Comparison of ENCODE assay signal across 8 mouse cellular contexts in the genomic region with DNA sequence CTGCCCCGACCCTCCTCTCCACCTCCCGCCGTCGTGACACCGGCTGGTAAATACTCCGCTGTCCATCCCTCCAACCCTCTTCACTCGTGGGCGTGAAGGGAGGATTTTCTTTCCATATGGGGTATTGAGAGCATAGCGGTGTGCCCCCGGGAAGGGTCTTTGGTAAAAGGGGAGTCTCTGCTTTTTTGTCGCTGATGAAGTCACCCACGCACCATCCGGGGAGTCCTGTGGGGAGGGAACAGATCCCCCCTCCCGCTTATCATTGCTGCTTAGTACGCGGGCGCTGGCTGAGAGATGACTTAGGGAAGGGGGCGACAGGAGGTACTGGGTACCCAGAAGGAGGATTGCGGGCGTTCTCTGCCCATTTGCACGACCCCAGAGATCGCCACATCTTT. TPM values are rescaled to one million over a fixed set of nuclear protein-coding genes. Genes with fewer than 3 reads are reported as not detected.
A peak's percentile ranks its signal among the peaks of the same experiment; 100 is the strongest.
DNase-seq lines count a peak whose midpoint lies in the region; ATAC-seq and TF ChIP-seq lines count a peak whose summit lies in the region.

No protein-coding gene starts in this region.

- H3K27me3 ChIP-seq in thymus, adult 2 months (ENCODE audit: control insufficient read depth, insufficient read depth, low read length), result peaks cover 21% of the 10 kb centered on the region
- peaks cover 71% of the 10 kb centered on the region for H3K27me3 ChIP-seq in liver, embryonic 16.5 days (ENCODE audit: control insufficient read depth, insufficient read depth, low read depth, low read length)
- H3K27me3 ChIP-seq in stomach, postnatal 0 days (ENCODE audit: control insufficient read depth, insufficient read depth, low read length), result peaks cover 29% of the 10 kb centered on the region

- 18% methylated on average over 22 of the region's 22 CpGs for WGBS in thymus, adult 2 months
- 12% methylated on average over 22 of the region's 22 CpGs for WGBS in liver, embryonic 16.5 days (ENCODE audit: insufficient replicate concordance)
- WGBS in stomach, postnatal 0 days, result 14% methylated on average over 22 of the region's 22 CpGs

- no peak overlapping the region for H3K9ac ChIP-seq in liver, embryonic 16.5 days (ENCODE audit: low read depth, low read length)
- no peak overlapping the region for H3K9ac ChIP-seq in stomach, postnatal 0 days (ENCODE audit: low read length)

- no peak for DNase-seq in frontal cortex, postnatal 14 days (ENCODE audit: low spot score in 2 of 2)
- no peak for DNase-seq in thymus, adult 2 months
- DNase-seq in thymus, adult 18-20 months, result no peak
- DNase-seq in stomach, postnatal 0 days (ENCODE audit: low spot score), result no peak
- DNase-seq in adrenal gland, adult 18-20 months (ENCODE audit: low spot score in 2 of 2), result no peak
- no peak for DNase-seq in MN1 (ENCODE audit: low spot score)

- no peak overlapping the region for H3K27ac ChIP-seq in thymus, adult 2 months (ENCODE audit: control insufficient read depth, insufficient read depth, low read length)
- no peak overlapping the region for H3K27ac ChIP-seq in liver, embryonic 16.5 days (ENCODE audit: low read length)
- no peak overlapping the region for H3K27ac ChIP-seq in stomach, postnatal 0 days (replicated peaks)

- peaks cover 40% of the 10 kb centered on the region for H3K4me1 ChIP-seq in thymus, adult 2 months (replicated peaks; ENCODE audit: control insufficient read depth, insufficient read depth, low read length)
- H3K4me1 ChIP-seq in liver, embryonic 16.5 days (ENCODE audit: control insufficient read depth, low read depth, low read length), result peaks cover 35% of the 10 kb centered on the region
- peaks cover 11% of the 10 kb centered on the region for H3K4me1 ChIP-seq in stomach, postnatal 0 days (replicated peaks; ENCODE audit: control insufficient read depth, insufficient read depth)

- TF ChIP-seq EP300 in stomach, postnatal 0 days (optimal IDR thresholded peaks at IDR 0.05), result no peak

- H3K4me2 ChIP-seq in liver, embryonic 16.5 days (ENCODE audit: low read depth, low read length), result 0 out of 2 replicates have a peak overlapping the region, but pooled peaks have one; percentile 47
- H3K4me2 ChIP-seq in stomach, postnatal 0 days (replicated peaks; ENCODE audit: low read depth), result no peak overlapping the region

- no peaks in the 10 kb centered on the region for H3K36me3 ChIP-seq in thymus, adult 2 months (ENCODE audit: control insufficient read depth, insufficient read depth, low read length)
- no peaks in the 10 kb centered on the region for H3K36me3 ChIP-seq in liver, embryonic 16.5 days (ENCODE audit: control insufficient read depth, insufficient read depth)
- no peaks in the 10 kb centered on the region for H3K36me3 ChIP-seq in stomach, postnatal 0 days (ENCODE audit: control insufficient read depth, insufficient read depth, low read length)

- H3K9me3 ChIP-seq in liver, embryonic 16.5 days (replicated peaks; ENCODE audit: control insufficient read depth, low read length), result no peaks in the 10 kb centered on the region
- no peaks in the 10 kb centered on the region for H3K9me3 ChIP-seq in stomach, postnatal 0 days (ENCODE audit: control insufficient read depth, low read length)

- no peak for TF ChIP-seq CTCF in thymus, adult 2 months (IDR thresholded peaks at IDR 0.05; ENCODE audit: borderline replicate concordance, control insufficient read depth, extremely low read depth, insufficient read depth, low read length, poor library complexity)
- TF ChIP-seq CTCF in stomach, postnatal 0 days (IDR thresholded peaks at IDR 0.05; ENCODE audit: low read depth), result no peak

- ATAC-seq in frontal cortex, adult (ENCODE audit: low TSS enrichment), result peak; percentile 10
- no peak for ATAC-seq in liver, embryonic 16.5 days (ENCODE audit: low read depth)
- ATAC-seq in stomach, postnatal 0 days (ENCODE audit: low FRiP score, low TSS enrichment), result no peak

- TF ChIP-seq POLR2A in thymus, adult 2 months (IDR thresholded peaks at IDR 0.05; ENCODE audit: control insufficient read depth, extremely low read depth, insufficient read depth, low read length, poor library complexity), result 0 out of 2 replicates have a peak, but pooled peaks have one; percentile 11

- no peak overlapping the region for H3K4me3 ChIP-seq in thymus, adult 2 months (ENCODE audit: control insufficient read depth, insufficient read depth, low read length)
- H3K4me3 ChIP-seq in liver, embryonic 16.5 days (ENCODE audit: low read depth, low read length), result no peak overlapping the region
- H3K4me3 ChIP-seq in stomach, postnatal 0 days (ENCODE audit: low read depth, low read length), result 0 out of 2 replicates have a peak overlapping the region, but pooled peaks have one; percentile 3

RNA-seq across cellular contexts. Expression of gene Vgf, which starts 4.2 kb away (rescaled TPM):
- polyA plus RNA-seq in thymus, adult 2 months (2012; rRNA removed), result 0.58 and 1.0 TPM in 2 replicates
- 0.21 TPM in 1 of 2 replicates, not detected in the other for polyA plus RNA-seq in liver, embryonic 16.5 days (2015; fragmentation: Nextera tagmentation; extraction: Ambion mirVana)
- polyA plus RNA-seq in stomach, postnatal 0 days (2015; fragmentation: Nextera tagmentation; extraction: Ambion mirVana), result 1.8 TPM in 2 replicates
- total RNA-seq in adrenal gland, adult 18-20 months (2021), result 10 to 100 TPM; 12.8 to 15.6 TPM

RNA-seq across cellular contexts. Expression of gene Ap1s1, which starts 15.5 kb away (rescaled TPM):
- polyA plus RNA-seq in thymus, adult 2 months (2012; rRNA removed), result 44.1 and 51.9 TPM in 2 replicates
- polyA plus RNA-seq in liver, embryonic 16.5 days (2015; fragmentation: Nextera tagmentation; extraction: Ambion mirVana), result 68.6 and 73.3 TPM in 2 replicates
- polyA plus RNA-seq in stomach, postnatal 0 days (2015; fragmentation: Nextera tagmentation; extraction: Ambion mirVana), result 140 and 146 TPM in 2 replicates
- 10 to 100 TPM; 90.6 to 96.8 TPM for total RNA-seq in adrenal gland, adult 18-20 months (2021)

RNA-seq across cellular contexts. Expression of gene Serpine1, which starts 41.7 kb away (rescaled TPM):
- polyA plus RNA-seq in thymus, adult 2 months (2012; rRNA removed), result 3.1 and 4.1 TPM in 2 replicates
- 0.30 and 0.34 TPM in 2 replicates for polyA plus RNA-seq in liver, embryonic 16.5 days (2015; fragmentation: Nextera tagmentation; extraction: Ambion mirVana)
- polyA plus RNA-seq in stomach, postnatal 0 days (2015; fragmentation: Nextera tagmentation; extraction: Ambion mirVana), result 0.25 and 0.27 TPM in 2 replicates
- 10 to 100 TPM in 1 of 2 experiments, 1 to 10 TPM in 1; 3.3 to 17.1 TPM for total RNA-seq in adrenal gland, adult 18-20 months (2021)

RNA-seq across cellular contexts. Expression of gene Znhit1, which starts 42.6 kb away (rescaled TPM):
- polyA plus RNA-seq in thymus, adult 2 months (2012; rRNA removed), result 72.2 and 79.5 TPM in 2 replicates
- 51.3 and 52.2 TPM in 2 replicates for polyA plus RNA-seq in liver, embryonic 16.5 days (2015; fragmentation: Nextera tagmentation; extraction: Ambion mirVana)
- polyA plus RNA-seq in stomach, postnatal 0 days (2015; fragmentation: Nextera tagmentation; extraction: Ambion mirVana), result 81.0 and 89.1 TPM in 2 replicates
- total RNA-seq in adrenal gland, adult 18-20 months (2021), result 10 to 100 TPM; 87.2 to 93.5 TPM

RNA-seq across cellular contexts. Expression of gene Plod3, which starts 43.6 kb away (rescaled TPM):
- polyA plus RNA-seq in thymus, adult 2 months (2012; rRNA removed), result 40.8 and 41.9 TPM in 2 replicates
- polyA plus RNA-seq in liver, embryonic 16.5 days (2015; fragmentation: Nextera tagmentation; extraction: Ambion mirVana), result 12.2 and 12.9 TPM in 2 replicates
- polyA plus RNA-seq in stomach, postnatal 0 days (2015; fragmentation: Nextera tagmentation; extraction: Ambion mirVana), result 16.4 and 17.2 TPM in 2 replicates
- total RNA-seq in adrenal gland, adult 18-20 months (2021), result 10 to 100 TPM; 68.7 to 72.3 TPM
